Mouse (Mus musculus): ENCODE results near the gene Pde8b. TPM values are rescaled to one million over a fixed set of nuclear protein-coding genes. Genes with fewer than 3 reads are reported as not detected.

Pde8b gene
- polyA plus RNA-seq (2014; fragmentation: Nextera tagmentation; extraction: Ambion mirVana): 1.7 and 2.3 TPM in 2 replicates

DNA sequence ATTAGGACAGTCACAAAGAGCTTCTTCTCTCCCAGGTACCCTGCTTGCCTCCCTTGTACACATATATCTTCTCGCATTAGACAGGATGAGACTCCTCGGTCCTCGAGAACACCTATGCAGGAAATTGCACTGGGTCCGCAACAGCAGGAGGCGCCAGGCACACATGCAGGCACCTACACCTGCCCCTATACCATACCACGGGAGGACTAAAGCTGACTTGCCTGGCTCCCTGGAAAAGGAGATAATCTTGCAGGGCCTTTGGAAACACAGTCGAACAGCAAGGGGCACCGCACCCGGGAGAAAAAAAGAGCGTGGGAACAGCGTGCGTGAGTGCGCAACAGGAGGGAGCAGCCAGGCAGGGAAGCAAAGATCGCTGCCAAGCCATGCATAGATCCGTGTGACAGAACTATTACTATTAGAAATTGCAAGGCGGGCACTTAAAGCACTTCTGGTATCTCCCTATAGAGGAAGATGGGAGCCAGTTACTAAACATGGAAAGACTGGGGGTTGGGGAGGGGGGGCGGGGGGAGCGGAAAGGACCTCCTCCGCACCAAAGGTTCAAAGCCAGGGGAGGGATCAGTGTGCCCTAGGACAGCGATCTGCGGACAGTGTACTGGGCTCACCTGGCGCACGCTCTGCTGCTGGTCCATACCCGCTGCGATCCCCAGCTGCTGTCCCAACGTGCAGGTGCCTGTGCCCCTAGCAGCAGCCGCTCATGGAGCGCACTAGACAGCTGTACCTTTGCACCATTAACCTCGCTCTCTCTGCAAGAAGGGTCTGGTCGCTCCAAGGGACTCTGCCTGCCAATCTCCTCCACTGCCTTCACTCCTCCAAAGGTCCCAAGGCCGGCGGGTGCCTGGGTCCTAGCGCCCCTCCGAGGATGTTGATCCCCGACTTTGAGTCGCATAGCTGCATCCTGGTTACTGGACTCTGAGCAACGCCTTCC lies at the start of gene Pde8b:
Gene Pde8b (minus strand): TSS at position 826 of the 946 bp plus-strand sequence.
- Histone ChIP-seq H3K9me3 (ENCODE audit: control insufficient read depth, low read length) (no peaks in the 10 kb centered on the region), H3K27ac (ENCODE audit: low read depth, low read length) (no peak within 1 kb of the TSS), H3K4me1 (replicated peaks; ENCODE audit: control insufficient read depth, insufficient read depth, low read length) (no peaks in the 10 kb centered on the region; the same call in 1 of the 2 replicates), H3K36me3 (ENCODE audit: control insufficient read depth, insufficient read depth, low read length) (no peaks in the 10 kb centered on the region), H3K9ac (ENCODE audit: low read length) (no peak within 1 kb of the TSS), H3K4me3 (ENCODE audit: low read depth, low read length) (peak within 1 kb of the TSS; percentile 30), H3K27me3 (ENCODE audit: control insufficient read depth, insufficient read depth, low read length) (peaks cover 3% of the 10 kb centered on the region; the same call in 1 of the 2 replicates), H3K4me2 (ENCODE audit: low read depth, low read length, severe bottlenecking) (peak within 1 kb of the TSS; percentile 66)
- 4% methylated on average over 37 of the region's 37 CpGs for WGBS
- ATAC-seq (replicated peaks; ENCODE audit: low FRiP score) (no peak), DNase-seq (ENCODE audit: low spot score) (peak; percentile 58)

DNA sequence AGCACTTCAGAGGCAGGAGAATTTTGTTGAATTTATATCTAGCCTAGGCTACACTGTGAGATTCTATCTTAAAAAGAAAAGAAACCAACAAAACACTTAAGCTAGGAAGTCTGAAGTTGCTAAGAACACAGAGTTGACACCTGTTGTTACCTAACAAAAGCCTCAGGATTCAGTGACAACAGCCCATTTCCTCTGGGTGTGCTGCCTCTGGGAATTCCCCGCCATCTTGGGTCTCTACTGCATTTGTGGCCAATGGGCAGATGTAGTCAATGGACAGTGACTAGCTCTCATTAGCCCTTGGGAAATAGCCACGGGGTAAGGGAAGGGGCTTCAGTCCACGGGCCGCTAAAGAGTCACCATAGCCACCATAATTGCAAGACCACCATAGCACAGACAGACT lies 41.8 kb upstream of the Pde8b start:
- DNase-seq (ENCODE audit: low spot score) (no peak), ATAC-seq (replicated peaks; ENCODE audit: low FRiP score) (no peak)
- Histone ChIP-seq H3K9me3 (ENCODE audit: control insufficient read depth, low read length) (no peaks in the 10 kb centered on the region), H3K9ac (ENCODE audit: low read length) (no peak overlapping the region), H3K27ac (ENCODE audit: low read depth, low read length) (no peak overlapping the region), H3K4me1 (replicated peaks; ENCODE audit: control insufficient read depth, insufficient read depth, low read length) (no peaks in the 10 kb centered on the region), H3K27me3 (ENCODE audit: control insufficient read depth, insufficient read depth, low read length) (no peaks in the 10 kb centered on the region), H3K4me3 (ENCODE audit: low read depth, low read length) (no peak overlapping the region), H3K4me2 (ENCODE audit: low read depth, low read length, severe bottlenecking) (no peak overlapping the region), H3K36me3 (ENCODE audit: control insufficient read depth, insufficient read depth, low read length) (no peaks in the 10 kb centered on the region)
- WGBS: 24% methylated on average over 4 of the region's 4 CpGs

DNA sequence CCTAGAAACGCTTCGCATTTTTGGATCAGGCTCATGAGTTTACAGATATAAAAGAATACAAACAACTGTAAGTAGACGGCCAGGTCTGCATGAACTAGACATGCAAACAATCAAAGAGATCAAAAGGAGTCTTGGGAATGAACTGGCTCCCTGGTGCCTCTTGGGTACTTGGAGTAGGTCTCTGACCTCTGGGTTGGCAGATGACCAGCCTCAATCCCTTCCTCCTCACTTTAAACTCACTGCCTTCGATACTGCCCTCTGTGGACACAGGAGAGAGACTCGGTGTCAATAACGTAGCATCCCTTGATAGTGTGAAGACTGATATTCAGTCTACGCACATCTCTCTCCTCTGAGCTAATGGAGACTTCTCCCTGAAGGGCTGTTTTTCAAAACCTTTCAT lies 37.9 kb upstream of the Pde8b start:
- H3K27me3 ChIP-seq (ENCODE audit: control insufficient read depth, insufficient read depth, low read length): no peaks in the 10 kb centered on the region
- no peaks in the 10 kb centered on the region for H3K4me1 ChIP-seq (replicated peaks; ENCODE audit: control insufficient read depth, insufficient read depth, low read length)
- no peak overlapping the region for H3K4me3 ChIP-seq (ENCODE audit: low read depth, low read length)
- H3K9me3 ChIP-seq (ENCODE audit: control insufficient read depth, low read length): no peaks in the 10 kb centered on the region
- WGBS: 84% methylated on average over 7 of the region's 7 CpGs
- H3K27ac ChIP-seq (ENCODE audit: low read depth, low read length): no peak overlapping the region
- no peaks in the 10 kb centered on the region for H3K36me3 ChIP-seq (ENCODE audit: control insufficient read depth, insufficient read depth, low read length)
- no peak overlapping the region for H3K9ac ChIP-seq (ENCODE audit: low read length)
- H3K4me2 ChIP-seq (ENCODE audit: low read depth, low read length, severe bottlenecking): no peak overlapping the region
- no peak for DNase-seq (ENCODE audit: low spot score)
- no peak for ATAC-seq (replicated peaks; ENCODE audit: low FRiP score)

DNA sequence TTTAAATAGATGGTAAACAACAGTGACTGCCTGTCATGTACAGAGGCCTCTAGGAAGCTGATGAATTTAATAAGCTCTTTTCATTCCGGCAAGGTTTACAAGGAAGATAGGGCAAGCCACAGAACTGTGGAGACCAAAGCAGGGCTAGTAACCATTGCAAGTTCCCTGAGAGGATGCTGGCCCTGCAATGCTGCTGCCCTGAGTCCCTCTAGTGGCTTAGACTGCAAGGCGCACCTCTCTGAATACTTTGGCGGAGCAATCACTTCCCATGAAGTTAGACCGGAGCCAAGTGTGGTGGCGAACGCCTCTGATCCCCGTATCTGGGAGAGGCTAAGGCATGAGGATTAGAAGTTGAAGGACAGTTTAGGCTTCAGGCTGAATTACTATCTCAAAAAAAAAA lies 36.9 kb upstream of the Pde8b start:
- no peak overlapping the region for H3K27ac ChIP-seq (ENCODE audit: low read depth, low read length)
- no peaks in the 10 kb centered on the region for H3K4me1 ChIP-seq (replicated peaks; ENCODE audit: control insufficient read depth, insufficient read depth, low read length)
- DNase-seq (ENCODE audit: low spot score) (peak; percentile 82), ATAC-seq (replicated peaks; ENCODE audit: low FRiP score) (peak; percentile 46; the same call in 1 of the 2 replicates)
- no peak overlapping the region for H3K4me3 ChIP-seq (ENCODE audit: low read depth, low read length)
- H3K9me3 ChIP-seq (ENCODE audit: control insufficient read depth, low read length): no peaks in the 10 kb centered on the region
- WGBS: 8% methylated on average over 7 of the region's 7 CpGs
- no peaks in the 10 kb centered on the region for H3K27me3 ChIP-seq (ENCODE audit: control insufficient read depth, insufficient read depth, low read length)
- no peak overlapping the region for H3K4me2 ChIP-seq (ENCODE audit: low read depth, low read length, severe bottlenecking)
- no peaks in the 10 kb centered on the region for H3K36me3 ChIP-seq (ENCODE audit: control insufficient read depth, insufficient read depth, low read length)
- H3K9ac ChIP-seq (ENCODE audit: low read length): no peak overlapping the region

DNA sequence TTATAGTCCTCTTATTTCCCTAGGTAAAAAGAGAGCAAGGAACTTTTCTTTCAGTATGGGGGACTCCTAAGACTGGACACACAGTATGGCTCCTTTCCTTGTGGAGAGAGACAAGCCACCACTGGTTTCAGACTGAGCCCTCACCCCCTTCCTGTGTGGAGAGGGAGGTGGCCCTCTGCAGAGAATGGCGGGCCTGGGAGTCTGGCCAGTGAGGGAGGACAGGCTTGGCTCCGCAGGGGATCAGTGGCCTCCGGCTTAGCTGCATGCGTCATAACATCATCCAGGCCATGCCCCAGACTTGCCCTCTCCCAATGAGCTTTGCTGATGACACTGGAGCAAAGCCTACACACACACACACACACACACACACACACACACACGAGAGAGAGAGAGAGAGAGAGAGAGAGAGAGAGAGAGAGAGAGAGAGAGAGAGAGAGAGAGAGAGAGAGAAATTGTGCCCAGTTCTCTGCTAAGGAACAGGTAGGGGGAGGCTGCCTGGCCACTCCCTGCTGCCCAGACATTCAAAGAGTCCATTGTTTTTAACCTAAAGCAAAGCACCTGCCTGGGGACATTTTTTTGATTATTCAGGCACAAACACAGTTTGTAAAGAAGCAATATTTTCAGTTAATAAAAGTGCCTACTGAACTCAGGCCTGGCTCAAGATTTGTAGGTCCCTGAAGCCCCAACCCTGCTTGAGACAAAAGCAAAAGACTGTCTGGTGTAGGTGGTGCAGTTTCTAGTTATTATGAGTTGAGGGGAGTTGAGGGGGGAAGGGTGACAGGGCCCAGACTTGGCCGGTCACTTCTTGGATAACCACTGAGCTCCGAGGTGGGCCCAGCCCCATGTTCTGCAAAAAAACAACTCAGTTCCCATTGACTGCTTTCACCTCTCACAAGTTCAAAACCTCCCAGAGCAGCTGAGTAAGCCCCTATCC lies 31.9 kb upstream of the Pde8b start:
- H3K27ac ChIP-seq (ENCODE audit: low read depth, low read length): no peak overlapping the region
- no peak for ATAC-seq (replicated peaks; ENCODE audit: low FRiP score)

DNA sequence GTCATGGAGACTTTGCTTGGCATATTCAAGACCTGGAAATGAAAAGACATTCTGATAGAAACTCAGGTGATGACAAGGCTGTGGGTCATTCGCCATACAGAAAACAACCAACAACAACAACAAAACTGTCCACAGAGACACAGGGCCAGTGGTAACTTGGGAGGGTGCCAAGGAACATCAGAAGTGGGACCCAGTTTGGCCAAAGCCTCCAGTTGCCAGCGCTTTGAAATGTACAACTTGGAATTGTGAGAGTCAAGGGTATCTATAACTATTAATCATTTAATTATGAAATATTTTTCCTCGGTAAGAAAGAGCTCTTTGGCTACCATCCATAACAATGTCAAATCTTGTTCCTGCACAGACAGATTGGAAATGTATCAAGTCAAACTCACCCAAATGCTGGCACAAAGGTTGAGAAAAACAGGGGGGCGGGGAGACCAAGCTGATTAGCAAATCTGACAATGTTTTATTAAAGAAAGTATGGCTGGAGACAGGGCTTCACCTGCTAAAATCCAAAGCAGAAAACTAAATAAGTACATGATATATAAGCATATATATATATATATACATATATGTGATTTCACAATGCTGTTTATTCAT lies 28.4 kb upstream of the Pde8b start:
- no peak overlapping the region for H3K9ac ChIP-seq (ENCODE audit: low read length)
- 93% methylated on average over 4 of the region's 4 CpGs for WGBS
- no peaks in the 10 kb centered on the region for H3K9me3 ChIP-seq (ENCODE audit: control insufficient read depth, low read length)
- no peak overlapping the region for H3K4me2 ChIP-seq (ENCODE audit: low read depth, low read length, severe bottlenecking)
- H3K4me3 ChIP-seq (ENCODE audit: low read depth, low read length): no peak overlapping the region
- H3K36me3 ChIP-seq (ENCODE audit: control insufficient read depth, insufficient read depth, low read length): no peaks in the 10 kb centered on the region
- DNase-seq (ENCODE audit: low spot score) (no peak), ATAC-seq (replicated peaks; ENCODE audit: low FRiP score) (no peak)
- no peaks in the 10 kb centered on the region for H3K4me1 ChIP-seq (replicated peaks; ENCODE audit: control insufficient read depth, insufficient read depth, low read length)
- H3K27ac ChIP-seq (ENCODE audit: low read depth, low read length): no peak overlapping the region
- no peaks in the 10 kb centered on the region for H3K27me3 ChIP-seq (ENCODE audit: control insufficient read depth, insufficient read depth, low read length)

More for the DNA sequence above, 31.9 kb upstream of the Pde8b start:
- no peaks in the 10 kb centered on the region for H3K36me3 ChIP-seq (ENCODE audit: control insufficient read depth, insufficient read depth, low read length)
- no peak overlapping the region for H3K9ac ChIP-seq (ENCODE audit: low read length)
- no peaks in the 10 kb centered on the region for H3K9me3 ChIP-seq (ENCODE audit: control insufficient read depth, low read length)
- no peaks in the 10 kb centered on the region for H3K27me3 ChIP-seq (ENCODE audit: control insufficient read depth, insufficient read depth, low read length)
- H3K4me1 ChIP-seq (replicated peaks; ENCODE audit: control insufficient read depth, insufficient read depth, low read length): no peaks in the 10 kb centered on the region
- H3K4me3 ChIP-seq (ENCODE audit: low read depth, low read length): no peak overlapping the region
- no peak overlapping the region for H3K4me2 ChIP-seq (ENCODE audit: low read depth, low read length, severe bottlenecking)
- DNase-seq (ENCODE audit: low spot score): peak; percentile 53
- 29% methylated on average over 6 of the region's 7 CpGs for WGBS

DNA sequence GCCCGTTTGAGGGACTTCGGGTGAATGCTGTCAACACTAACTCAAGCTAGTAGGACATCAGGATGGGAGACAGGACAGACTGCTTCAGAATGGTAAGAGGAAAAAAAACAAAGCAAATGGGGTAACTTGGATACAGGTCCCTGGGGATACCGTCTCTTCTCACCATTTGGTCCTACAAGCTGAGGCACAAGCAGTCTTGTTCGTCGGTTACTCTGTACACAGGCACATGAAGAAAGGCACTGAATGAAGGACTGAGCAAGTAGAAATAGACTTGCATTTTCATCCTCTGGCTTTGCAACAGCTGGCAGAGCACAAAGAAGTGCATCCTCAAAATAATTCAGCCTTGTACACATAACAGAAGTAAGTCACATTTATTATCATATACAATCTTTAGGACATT lies 14.6 kb upstream of the Pde8b start:
- no peak for DNase-seq (ENCODE audit: low spot score)
- no peaks in the 10 kb centered on the region for H3K9me3 ChIP-seq (ENCODE audit: control insufficient read depth, low read length)

More for the DNA sequence above, 14.6 kb upstream of the Pde8b start:
- Histone ChIP-seq H3K4me2 (ENCODE audit: low read depth, low read length, severe bottlenecking) (no peak overlapping the region), H3K4me3 (ENCODE audit: low read depth, low read length) (no peak overlapping the region), H3K27me3 (ENCODE audit: control insufficient read depth, insufficient read depth, low read length) (no peaks in the 10 kb centered on the region), H3K36me3 (ENCODE audit: control insufficient read depth, insufficient read depth, low read length) (no peaks in the 10 kb centered on the region), H3K4me1 (replicated peaks; ENCODE audit: control insufficient read depth, insufficient read depth, low read length) (no peaks in the 10 kb centered on the region), H3K9ac (ENCODE audit: low read length) (no peak overlapping the region), H3K27ac (ENCODE audit: low read depth, low read length) (no peak overlapping the region)
- no peak for ATAC-seq (replicated peaks; ENCODE audit: low FRiP score)
- 87% methylated on average over 5 of the region's 5 CpGs for WGBS
